Mouse (Mus musculus) midbrain, embryonic 10.5 days (tissue): ENCODE results near the gene Map2k5. TPM values are rescaled to one million over a fixed set of nuclear protein-coding genes. Genes with fewer than 3 reads are reported as not detected.

Experiments used
- DNase-seq: peaks from one replicate; pipeline ENCODE4 v3.0.0-alpha.2; 2017; ENCODE audit warnings: low spot score
- H3K27ac ChIP-seq: fragments of 300-500 bp; sonication (generic); replicated peaks from 2 replicates; pipeline ENCODE4 v1.5.1; 2016; ENCODE audit warnings: mild to moderate bottlenecking
- H3K27me3 ChIP-seq: fragments of 300-500 bp; sonication (generic); 2 replicates; pipeline ENCODE4 v1.6.1; 2016; ENCODE audit warnings: low read depth, mild to moderate bottlenecking; ENCODE audit not compliant: poor library complexity, severe bottlenecking
- H3K36me3 ChIP-seq: fragments of 300-500 bp; sonication (generic); 2 replicates; pipeline ENCODE4 v1.6.1; 2016; ENCODE audit warnings: mild to moderate bottlenecking, moderate library complexity
- H3K4me1 ChIP-seq: fragments of 300-500 bp; sonication (generic); 2 replicates; pipeline ENCODE4 v1.6.1; 2016
- H3K4me3 ChIP-seq: fragments of 300-500 bp; sonication (generic); 2 replicates; pipeline ENCODE4 v1.5.1; 2016; ENCODE audit warnings: mild to moderate bottlenecking, moderate library complexity
- H3K9me3 ChIP-seq: fragments of 300-500 bp; sonication (generic); replicated peaks from 2 replicates; pipeline ENCODE4 v1.6.1; 2016; ENCODE audit warnings: mild to moderate bottlenecking
- WGBS: fragments of 180-500 bp; shearing (Covaris S2); methylation state at CpG from one replicate; pipeline ENCODE4 v1.1.7; 2016; 5-methylcytosine and 5-hydroxymethylcytosine counted together
- polyA plus RNA-seq: library from polyadenylated mRNA; unstranded; fragments of >200 nt; fragmentation: Nextera tagmentation; extraction: Ambion mirVana; gene quantifications from 2 replicates; pipeline ENCODE4 v1.2.1, GENCODE M21; 2016

Gene Map2k5
- polyA plus RNA-seq, 1 experiment from 2014 or later, result 32.9 TPM

- WGBS, result 29% methylated on average over 4 of the region's 4 CpGs
- Histone ChIP-seq H3K4me1 (peaks cover 54% of the 10 kb centered on the region), H3K36me3 (peaks cover 10% of the 10 kb centered on the region; the same call in 1 of the 2 replicates), H3K4me3 (no peak overlapping the region), H3K27ac (no peak overlapping the region), H3K27me3 (0 out of 2 replicates have a peak, but pooled peaks cover 2% of the 10 kb centered on the region), H3K9me3 (no peaks in the 10 kb centered on the region)
- DNase-seq, result no peak
These were observed 182.2 kb downstream of the Map2k5 start for GRCm38 (mm10) chr9:63195523-63195922.

GRCm38 (mm10) chr9:63194791-63195190, 182.9 kb downstream of the Map2k5 start:
- no peak overlapping the region for H3K27ac ChIP-seq
- WGBS, result 76% methylated on average over 9 of the region's 9 CpGs
- 0 out of 2 replicates have a peak, but pooled peaks cover 2% of the 10 kb centered on the region for H3K27me3 ChIP-seq
- H3K36me3 ChIP-seq, result peaks cover 12% of the 10 kb centered on the region; the same call in 1 of the 2 replicates
- no peak overlapping the region for H3K4me3 ChIP-seq
- no peaks in the 10 kb centered on the region for H3K9me3 ChIP-seq
- H3K4me1 ChIP-seq, result peaks cover 54% of the 10 kb centered on the region
- DNase-seq, result no peak

- Histone ChIP-seq H3K36me3 (peaks cover 11% of the 10 kb centered on the region; the same call in 1 of the 2 replicates), H3K27me3 (0 out of 2 replicates have a peak, but pooled peaks cover 2% of the 10 kb centered on the region), H3K27ac (peak overlapping the region; percentile 3; the same call in 1 of the 2 replicates), H3K4me3 (no peak overlapping the region), H3K9me3 (no peaks in the 10 kb centered on the region), H3K4me1 (peaks cover 59% of the 10 kb centered on the region)
- 66% methylated on average over 4 of the region's 4 CpGs for WGBS
- DNase-seq, result no peak
These were observed 184.9 kb downstream of the Map2k5 start for GRCm38 (mm10) chr9:63192809-63193208.

GRCm38 (mm10) chr9:63187310-63187709, 190.4 kb downstream of the Map2k5 start:
- H3K27me3 ChIP-seq, result peaks cover 52% of the 10 kb centered on the region
- H3K4me1 ChIP-seq, result peaks cover 54% of the 10 kb centered on the region
- no peaks in the 10 kb centered on the region for H3K9me3 ChIP-seq
- no peak for DNase-seq
- peak overlapping the region; percentile 50 for H3K27ac ChIP-seq
- H3K4me3 ChIP-seq, result peak overlapping the region; percentile 16; the same call in 1 of the 2 replicates
- WGBS, result 18% methylated on average over 7 of the region's 7 CpGs
- H3K36me3 ChIP-seq, result peaks cover 5% of the 10 kb centered on the region; the same call in 1 of the 2 replicates

- Histone ChIP-seq H3K36me3 (peaks cover 3% of the 10 kb centered on the region), H3K9me3 (no peaks in the 10 kb centered on the region), H3K4me3 (no peak overlapping the region), H3K4me1 (peaks cover 73% of the 10 kb centered on the region), H3K27ac (no peak overlapping the region), H3K27me3 (peaks cover 69% of the 10 kb centered on the region)
- no peak for DNase-seq
- WGBS, result 89% methylated on average over 7 of the region's 7 CpGs
These were observed 192.5 kb downstream of the Map2k5 start for GRCm38 (mm10) chr9:63185249-63185648.

- no peak for DNase-seq
- peaks cover 73% of the 10 kb centered on the region for H3K4me1 ChIP-seq
- H3K4me3 ChIP-seq, result no peak overlapping the region
- peaks cover 10% of the 10 kb centered on the region for H3K36me3 ChIP-seq
- H3K27me3 ChIP-seq, result peaks cover 83% of the 10 kb centered on the region
- no peak overlapping the region for H3K27ac ChIP-seq
- WGBS, result 71% methylated on average over 7 of the region's 7 CpGs
- H3K9me3 ChIP-seq, result no peaks in the 10 kb centered on the region
These were observed 193.8 kb downstream of the Map2k5 start for GRCm38 (mm10) chr9:63183864-63184263.

GRCm38 (mm10) chr9:63182306-63182960, 195.3 kb downstream of the Map2k5 start:
- Histone ChIP-seq H3K9me3 (no peaks in the 10 kb centered on the region), H3K4me3 (peak overlapping the region; percentile 14; the same call in 1 of the 2 replicates), H3K4me1 (peaks cover 59% of the 10 kb centered on the region), H3K27ac (peak overlapping the region; percentile 73), H3K27me3 (peaks cover 94% of the 10 kb centered on the region), H3K36me3 (peaks cover 10% of the 10 kb centered on the region)
- peak; percentile 63 for DNase-seq
- 9% methylated on average over 14 of the region's 14 CpGs for WGBS

GRCm38 (mm10) chr9:63181337-63182178, 196.1 kb downstream of the Map2k5 start:
- Histone ChIP-seq H3K4me1 (peaks cover 57% of the 10 kb centered on the region), H3K4me3 (no peak overlapping the region), H3K27me3 (peaks cover 90% of the 10 kb centered on the region), H3K36me3 (peaks cover 10% of the 10 kb centered on the region), H3K9me3 (no peaks in the 10 kb centered on the region), H3K27ac (peak overlapping the region; percentile 73)
- 24% methylated on average over 11 of the region's 11 CpGs for WGBS
- peak; percentile 21 for DNase-seq

GRCm38 (mm10) chr9:63178296-63178695, 199.4 kb downstream of the Map2k5 start:
- Histone ChIP-seq H3K27ac (no peak overlapping the region), H3K36me3 (peaks cover 10% of the 10 kb centered on the region), H3K4me3 (no peak overlapping the region), H3K9me3 (no peaks in the 10 kb centered on the region), H3K27me3 (peaks cover 65% of the 10 kb centered on the region), H3K4me1 (peaks cover 48% of the 10 kb centered on the region)
- no peak for DNase-seq
- 88% methylated on average over 8 of the region's 8 CpGs for WGBS

- peaks cover 17% of the 10 kb centered on the region for H3K4me1 ChIP-seq
- no peaks in the 10 kb centered on the region; the same call in 1 of the 2 replicates for H3K9me3 ChIP-seq
- peaks cover 30% of the 10 kb centered on the region for H3K27me3 ChIP-seq
- DNase-seq, result no peak
- H3K36me3 ChIP-seq, result peaks cover 9% of the 10 kb centered on the region
- no peak overlapping the region for H3K27ac ChIP-seq
- no peak overlapping the region for H3K4me3 ChIP-seq
- WGBS, result 90% methylated on average over 8 of the region's 8 CpGs
These were observed 203.5 kb downstream of the Map2k5 start for GRCm38 (mm10) chr9:63174001-63174721.

GRCm38 (mm10) chr9:63171951-63172350, 205.8 kb downstream of the Map2k5 start:
- Histone ChIP-seq H3K9me3 (no peaks in the 10 kb centered on the region; the same call in 1 of the 2 replicates), H3K27ac (no peak overlapping the region), H3K4me3 (no peak overlapping the region), H3K27me3 (peaks cover 15% of the 10 kb centered on the region; the same call in 1 of the 2 replicates), H3K4me1 (peaks cover 15% of the 10 kb centered on the region), H3K36me3 (peaks cover 15% of the 10 kb centered on the region)
- 66% methylated on average over 2 of the region's 2 CpGs for WGBS
- no peak for DNase-seq

GRCm38 (mm10) chr9:63169127-63169526, 208.6 kb downstream of the Map2k5 start:
- Histone ChIP-seq H3K9me3 (no peaks in the 10 kb centered on the region; the same call in 1 of the 2 replicates), H3K4me3 (no peak overlapping the region), H3K27ac (no peak overlapping the region), H3K36me3 (peaks cover 15% of the 10 kb centered on the region), H3K27me3 (peaks cover 12% of the 10 kb centered on the region; the same call in 1 of the 2 replicates), H3K4me1 (peaks cover 25% of the 10 kb centered on the region)
- DNase-seq, result no peak
- WGBS, result 80% methylated on average over 1 of the region's 1 CpGs
